Mouse (Mus musculus): ENCODE measurements at regions not wholly inside any gene's neighbourhood (a gene's known extent, or its start where the extent isn't known, plus 50 kb on each side); places are given as distances from the start of the nearest gene placed in this dataset.

GRCm38 (mm10) chr8:125311228-125312053 lies 257.4 kb downstream of the Disc1 start:
- TF ChIP-seq EP300 (IDR thresholded peaks at IDR 0.05; ENCODE audit: low read depth) (no peak), CTCF (IDR thresholded peaks at IDR 0.05; ENCODE audit: low read depth) (no peak)

All from liver, postnatal 0 days (tissue).